Mouse (Mus musculus) C2C12 (cell line): ENCODE data around the gene Lbx2. TPM values are rescaled to one million over a fixed set of nuclear protein-coding genes. Genes with fewer than 3 reads are reported as not detected.

Source experiments
- H3K27me3 ChIP-seq: one replicate; pipeline ENCODE4 v1.6.1; 2011; ENCODE audit not compliant: control insufficient read depth, insufficient read depth, insufficient read length
- H3K36me3 ChIP-seq: one replicate; pipeline ENCODE4 v1.6.1; 2011; ENCODE audit not compliant: control insufficient read depth, insufficient read depth
- H3K4me3 ChIP-seq: one replicate; pipeline ENCODE4 v1.5.1; 2011; ENCODE audit warnings: mild to moderate bottlenecking, control low read depth; ENCODE audit not compliant: poor library complexity, insufficient read depth, severe bottlenecking
- H3K79me2 ChIP-seq: one replicate; pipeline ENCODE4 v1.6.1; 2011; ENCODE audit not compliant: control insufficient read depth, insufficient read depth
- H3K79me3 ChIP-seq: one replicate; pipeline ENCODE4 v1.6.1; 2011; ENCODE audit warnings: low read depth, control low read depth
- H3ac ChIP-seq: one replicate; pipeline ENCODE3; 2011; ENCODE audit warnings: low read depth; ENCODE audit not compliant: control insufficient read depth, insufficient read length
- CTCF ChIP-seq: IDR thresholded peaks from one replicate; pipeline ENCODE4 v1.5.1; 2011; ENCODE audit not compliant: control insufficient read depth, insufficient read depth, insufficient read length
- FOSL1 ChIP-seq: IDR thresholded peaks from one replicate; pipeline ENCODE4 v1.8.0; 2011; ENCODE audit warnings: mild to moderate bottlenecking, low read length; ENCODE audit not compliant: poor library complexity, insufficient read depth, severe bottlenecking
- MAX ChIP-seq: IDR thresholded peaks from one replicate; pipeline ENCODE4 v1.6.1; 2011; ENCODE audit warnings: mild to moderate bottlenecking, control low read depth
- MYOD1 ChIP-seq: IDR thresholded peaks from one replicate; pipeline ENCODE4 v1.6.1; 2011; ENCODE audit warnings: low read depth; ENCODE audit not compliant: control insufficient read depth, insufficient read length
- microRNA-seq: library from miRNA; unstranded; fragments of <30 nt; microRNA quantifications from one replicate; pipeline ENCODE4, GENCODE M21; 2019; ENCODE audit warnings: borderline microRNAs expressed
- polyA plus RNA-seq: library from polyadenylated mRNA; unstranded; fragments of >200 nt; fragmentation: generic; extraction: Trizol; gene quantifications from one replicate; pipeline ENCODE4 v1.2.1, GENCODE M21; 2012; ENCODE audit warnings: missing spikeins

Gene Lbx2
- polyA plus RNA-seq, 1 experiment: 0.11 TPM

GRCm38 (mm10) chr6:83137576-83137950 is 51.4 kb downstream of the Lbx2 start:
- Histone ChIP-seq H3K4me3 (peak overlapping the region; percentile 64), H3ac (peak overlapping the region; percentile 84), H3K79me2 (peaks cover 72% of the 10 kb centered on the region), H3K36me3 (peaks cover 10% of the 10 kb centered on the region), H3K79me3 (peaks cover 34% of the 10 kb centered on the region), H3K27me3 (no peaks in the 10 kb centered on the region)
- TF ChIP-seq CTCF (no peak), FOSL1 (no peak), MAX (peak; percentile 55), MYOD1 (peak; percentile 99)

Small RNAs within 50 kb of the gene (microRNA-seq; reads per million reads assigned to microRNA genes)
- gene Mir3470a (not detected), gene Mir7040 (0.76 reads per million, percentile 16 among the genes with 10 or more reads in this experiment)

Other genes starting within 250 kb of the Lbx2 start
- gene Sema4f, start 146.6 kb upstream of the Lbx2 start, polyA plus RNA-seq: 0.23 TPM
- 2.4 TPM for gene M1ap, start 139.5 kb upstream of the Lbx2 start, polyA plus RNA-seq
- 80.8 TPM for gene Dok1, start 52.9 kb upstream of the Lbx2 start, polyA plus RNA-seq
- gene Loxl3, start 52.2 kb upstream of the Lbx2 start, polyA plus RNA-seq: 23.0 TPM
- 166 TPM for gene Aup1, start 31.8 kb upstream of the Lbx2 start, polyA plus RNA-seq
- 119 TPM for gene Htra2, start 31.1 kb upstream of the Lbx2 start, polyA plus RNA-seq
- gene Dqx1, start 28.5 kb upstream of the Lbx2 start, polyA plus RNA-seq: 0.15 TPM
- 0.19 TPM for gene Tlx2, start 16.1 kb upstream of the Lbx2 start, polyA plus RNA-seq
- gene Pcgf1, start 8.5 kb upstream of the Lbx2 start, polyA plus RNA-seq: 9.5 TPM
- gene Ccdc142, start 15.2 kb downstream of the Lbx2 start, polyA plus RNA-seq: 0.75 TPM
- gene Gm42688, start 15.2 kb downstream of the Lbx2 start, polyA plus RNA-seq: 0.98 TPM
- gene Mrpl53, start 22.7 kb downstream of the Lbx2 start, polyA plus RNA-seq: 145 TPM
- gene Mogs, start 29.1 kb downstream of the Lbx2 start, polyA plus RNA-seq: 32.5 TPM
- 82.4 TPM for gene Wbp1, start 35.2 kb downstream of the Lbx2 start, polyA plus RNA-seq
- gene Ino80b, start 39.1 kb downstream of the Lbx2 start, polyA plus RNA-seq: 33.6 TPM
- 42.1 TPM for gene Rtkn, start 49.1 kb downstream of the Lbx2 start, polyA plus RNA-seq
- gene Wdr54, start 70.0 kb downstream of the Lbx2 start, polyA plus RNA-seq: 9.5 TPM
- gene 1700003E16Rik, start 70.0 kb downstream of the Lbx2 start, polyA plus RNA-seq: 1.1 TPM
- gene Dctn1, start 79.6 kb downstream of the Lbx2 start, polyA plus RNA-seq: 83.0 TPM
- gene Slc4a5, start 133.5 kb downstream of the Lbx2 start, polyA plus RNA-seq: 0.04 TPM
- gene Mthfd2, start 239.5 kb downstream of the Lbx2 start, polyA plus RNA-seq: 120 TPM
- gene Mob1a, start 239.6 kb downstream of the Lbx2 start, polyA plus RNA-seq: 30.8 TPM